ENCODE assay signal across 14 mouse cellular contexts in the genomic region with DNA sequence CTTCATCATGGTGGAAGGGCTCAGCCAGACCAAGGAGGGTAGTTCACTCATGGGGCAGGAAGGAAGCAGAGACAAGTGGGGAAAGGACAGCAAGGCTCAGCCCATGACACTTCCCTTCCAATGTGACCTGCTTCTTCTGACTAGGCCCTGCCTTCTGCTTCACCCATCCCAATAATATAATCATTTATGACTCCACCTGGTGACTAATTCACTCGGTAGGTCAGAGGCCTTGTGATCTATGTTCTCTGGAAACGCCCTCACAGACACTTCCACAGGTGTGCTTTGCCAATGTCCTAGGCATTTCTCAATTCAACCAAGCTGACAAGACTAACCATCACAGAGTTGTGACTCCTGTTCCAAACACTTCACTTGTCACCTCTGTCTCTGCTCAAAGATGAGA.
"Had no signal": no experiment of that assay in that cellular context is flagged by ENCODE, and none has a peak within 500 bp of the region (broad histone marks: within the 10 kb centered on the region; RNA-seq: fewer than 3 reads in every experiment).

No protein-coding gene starts in this region.

- DNase-seq: kidney, postnatal 14 days; liver, embryonic 13.5 days; liver, postnatal 0 days; lung, postnatal 14 days; right cerebral cortex, adult 18-20 months; right cerebral cortex, postnatal 25 days; thymus, postnatal 36 days had no signal

- H3K4me3 ChIP-seq: left cerebral cortex, adult 2 months; limb, embryonic 10.5 days; liver, embryonic 13.5 days; lung, embryonic 15.5 days; midbrain, embryonic 13.5 days; myocyte; neural tube, embryonic 15.5 days had no signal

- H3K27me3 ChIP-seq: liver, embryonic 13.5 days; lung, embryonic 15.5 days; midbrain, embryonic 13.5 days; neural tube, embryonic 15.5 days had no signal

- H3K4me2 ChIP-seq: liver, embryonic 13.5 days; lung, embryonic 15.5 days; midbrain, embryonic 13.5 days; neural tube, embryonic 15.5 days had no signal

- H3K27ac ChIP-seq: left cerebral cortex, adult 2 months; limb, embryonic 10.5 days; liver, embryonic 13.5 days; lung, embryonic 15.5 days; macrophage; midbrain, embryonic 13.5 days; neural tube, embryonic 15.5 days had no signal

- H3K4me1 ChIP-seq: limb, embryonic 10.5 days; lung, embryonic 15.5 days; midbrain, embryonic 13.5 days; neural tube, embryonic 15.5 days had no signal

- H3K9me3 ChIP-seq: limb, embryonic 10.5 days; liver, embryonic 13.5 days; lung, embryonic 15.5 days; midbrain, embryonic 13.5 days; neural tube, embryonic 15.5 days had no signal

- H3K9ac ChIP-seq: liver, embryonic 13.5 days; liver, postnatal 0 days; lung, embryonic 15.5 days; midbrain, embryonic 13.5 days; neural tube, embryonic 15.5 days had no signal

- ATAC-seq: liver, postnatal 0 days; midbrain, embryonic 13.5 days had no signal
